Mouse (Mus musculus) lung, postnatal 0 days (tissue): Measurements from ENCODE around the gene Ndufa6.

Source experiments
- CTCF ChIP-seq: IDR thresholded peaks from 2 replicates; pipeline ENCODE4 v1.5.1; 2016; ENCODE audit warnings: antibody characterized with exemption, mild to moderate bottlenecking
- EP300 ChIP-seq: IDR thresholded peaks from 2 replicates; pipeline ENCODE4 v1.6.1; 2016; ENCODE audit warnings: antibody characterized with exemption, mild to moderate bottlenecking, control low read depth

GRCm38 (mm10) chr15:82382441-82382840, 28.3 kb upstream of the Ndufa6 start:
- TF ChIP-seq CTCF (no peak), EP300 (no peak)
